Mouse (Mus musculus): ENCODE measurements around the gene Mum1l1. TPM values are rescaled to one million over a fixed set of nuclear protein-coding genes. Genes with fewer than 3 reads are reported as not detected.
A peak's percentile ranks its signal among the peaks of the same experiment; 100 is the strongest.

Mum1l1 gene
- polyA plus RNA-seq, 1 experiment from 2014 or later = 2.8 TPM

- Histone ChIP-seq H3K4me2 (no peak overlapping the region), H3K27ac (no peak overlapping the region), H3K36me3 (no peaks in the 10 kb centered on the region), H3K4me1 (replicated peaks) (no peaks in the 10 kb centered on the region), H3K9me3 (replicated peaks) (no peaks in the 10 kb centered on the region), H3K4me3 (replicated peaks) (no peak overlapping the region), H3K27me3 (no peaks in the 10 kb centered on the region), H3K9ac (no peak overlapping the region)
- ATAC-seq (ENCODE audit: low read depth) (no peak), DNase-seq (no peak)
- 50% methylated on average over 3 of the region's 3 CpGs for WGBS (ENCODE audit: insufficient replicate concordance)
These were observed 12.1 kb downstream of the Mum1l1 start for GRCm38 (mm10) chrX:139221893-139222292.

GRCm38 (mm10) chrX:139231143-139231542 is 21.3 kb downstream of the Mum1l1 start:
- DNase-seq = peak; percentile 3
- no peak overlapping the region for H3K27ac ChIP-seq
- 46% methylated on average over 9 of the region's 9 CpGs for WGBS (ENCODE audit: insufficient replicate concordance)
- H3K36me3 ChIP-seq = no peaks in the 10 kb centered on the region
- no peak overlapping the region for H3K9ac ChIP-seq
- H3K4me2 ChIP-seq = no peak overlapping the region
- no peaks in the 10 kb centered on the region for H3K4me1 ChIP-seq (replicated peaks)
- no peak overlapping the region for H3K4me3 ChIP-seq (replicated peaks)
- no peaks in the 10 kb centered on the region for H3K9me3 ChIP-seq (replicated peaks)
- ATAC-seq (ENCODE audit: low read depth) = no peak
- no peaks in the 10 kb centered on the region for H3K27me3 ChIP-seq

GRCm38 (mm10) chrX:139247294-139247693 is 37.5 kb downstream of the Mum1l1 start:
- Histone ChIP-seq H3K4me1 (replicated peaks) (no peaks in the 10 kb centered on the region), H3K4me3 (replicated peaks) (no peak overlapping the region), H3K36me3 (no peaks in the 10 kb centered on the region), H3K9me3 (replicated peaks) (no peaks in the 10 kb centered on the region), H3K27ac (no peak overlapping the region), H3K9ac (no peak overlapping the region), H3K4me2 (no peak overlapping the region), H3K27me3 (no peaks in the 10 kb centered on the region)
- 56% methylated on average over 3 of the region's 3 CpGs for WGBS (ENCODE audit: insufficient replicate concordance)
- DNase-seq (peak; percentile 0), ATAC-seq (ENCODE audit: low read depth) (no peak)

GRCm38 (mm10) chrX:139257072-139257471 is 47.2 kb downstream of the Mum1l1 start:
- DNase-seq (no peak), ATAC-seq (ENCODE audit: low read depth) (no peak)
- Histone ChIP-seq H3K9me3 (replicated peaks) (no peaks in the 10 kb centered on the region), H3K9ac (no peak overlapping the region), H3K27ac (no peak overlapping the region), H3K27me3 (no peaks in the 10 kb centered on the region), H3K4me2 (no peak overlapping the region), H3K4me3 (replicated peaks) (no peak overlapping the region), H3K4me1 (replicated peaks) (no peaks in the 10 kb centered on the region), H3K36me3 (no peaks in the 10 kb centered on the region)
- WGBS (ENCODE audit: insufficient replicate concordance) = 65% methylated on average over 10 of the region's 10 CpGs

GRCm38 (mm10) chrX:139281966-139282365 is 72.1 kb downstream of the Mum1l1 start:
- Histone ChIP-seq H3K4me2 (no peak overlapping the region), H3K36me3 (no peaks in the 10 kb centered on the region), H3K4me1 (replicated peaks) (no peaks in the 10 kb centered on the region), H3K9me3 (replicated peaks) (no peaks in the 10 kb centered on the region), H3K4me3 (replicated peaks) (no peak overlapping the region), H3K9ac (no peak overlapping the region), H3K27me3 (no peaks in the 10 kb centered on the region), H3K27ac (no peak overlapping the region)
- no peak for ATAC-seq (ENCODE audit: low read depth)
- no peak for DNase-seq
- 63% methylated on average over 4 of the region's 4 CpGs for WGBS (ENCODE audit: insufficient replicate concordance)

Other genes with a start within 250 kb of the Mum1l1 start
- 3.6 and 4.2 TPM in 2 replicates for gene Serpina7, start 124.8 kb upstream of the Mum1l1 start, polyA plus RNA-seq (2015; fragmentation: Nextera tagmentation; extraction: Ambion mirVana)
- not detected in 2 replicates for gene 4930513O06Rik, start 123.8 kb upstream of the Mum1l1 start, polyA plus RNA-seq (2015; fragmentation: Nextera tagmentation; extraction: Ambion mirVana)
- gene 4933428M09Rik, start 30.8 kb upstream of the Mum1l1 start, polyA plus RNA-seq (2015; fragmentation: Nextera tagmentation; extraction: Ambion mirVana) = not detected in 2 replicates
- 0.24 and 0.28 TPM in 2 replicates for gene Trap1a, start 123.6 kb downstream of the Mum1l1 start, polyA plus RNA-seq (2015; fragmentation: Nextera tagmentation; extraction: Ambion mirVana)